Comparison of ENCODE assay signal across 14 mouse cellular contexts in the genomic region with DNA sequence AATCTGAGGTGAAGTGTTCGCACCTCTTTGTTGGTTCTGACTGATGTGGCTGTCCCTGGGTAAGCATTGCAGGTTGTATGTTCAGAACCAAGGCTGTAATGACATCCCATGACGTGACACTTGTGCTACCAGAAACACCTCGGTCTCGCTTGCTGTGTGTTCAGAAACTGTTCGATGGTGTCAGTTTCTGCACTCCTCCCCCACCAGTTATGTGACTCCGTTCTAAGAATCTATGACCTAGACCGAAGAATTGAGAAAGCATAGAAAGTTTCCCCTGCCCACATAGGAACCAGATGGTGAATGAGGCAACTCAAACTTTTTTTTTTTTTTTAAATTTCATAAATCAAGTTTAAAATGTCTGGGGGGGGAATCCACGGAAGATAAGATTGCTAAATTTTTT. TPM values are rescaled to one million over a fixed set of nuclear protein-coding genes. Genes with fewer than 3 reads are reported as not detected.
DNase-seq lines count a peak whose midpoint lies in the region; ATAC-seq and TF ChIP-seq lines count a peak whose summit lies in the region.
"Had no signal": no experiment of that assay in that cellular context is flagged by ENCODE, and none has a peak within 500 bp of the region (broad histone marks: within the 10 kb centered on the region; RNA-seq: fewer than 3 reads in every experiment).

No protein-coding gene starts in this region.

- TF ChIP-seq CTCF in stomach, postnatal 0 days (IDR thresholded peaks at IDR 0.05; ENCODE audit: low read depth) = no peak

- no peak for DNase-seq in stomach, postnatal 0 days (ENCODE audit: low spot score)
- peak; percentile 6 for DNase-seq in splenic B cell, adult 2 months (ENCODE audit: low read depth, low spot score)
- DNase-seq in right cerebral cortex, adult 18-20 months = no peak
- DNase-seq in B cell, adult 2 months = no peak
- DNase-seq: adrenal gland, postnatal 14 days; cerebellum, adult 18-20 months; layer of hippocampus, postnatal 36 days; right cerebral cortex, postnatal 14 days had no signal

- H3K27me3 ChIP-seq in heart, embryonic 15.5 days = no peaks in the 10 kb centered on the region
- no peaks in the 10 kb centered on the region for H3K27me3 ChIP-seq in heart, embryonic 12.5 days (replicated peaks)
- H3K27me3 ChIP-seq in stomach, embryonic 16.5 days (ENCODE audit: control insufficient read depth, insufficient read depth, low read length) = no peaks in the 10 kb centered on the region
- no peaks in the 10 kb centered on the region for H3K27me3 ChIP-seq in stomach, postnatal 0 days (ENCODE audit: control insufficient read depth, insufficient read depth, low read length)
- no peaks in the 10 kb centered on the region for H3K27me3 ChIP-seq in splenic B cell, adult 2 months (ENCODE audit: control insufficient read depth, insufficient read depth, low read length, poor library complexity, severe bottlenecking)

- no peak for ATAC-seq in heart, embryonic 15.5 days (replicated peaks; ENCODE audit: insufficient number of reproducible peaks, insufficient read depth, low FRiP score, low read depth)
- no peak for ATAC-seq in heart, embryonic 12.5 days (ENCODE audit: insufficient number of reproducible peaks, low FRiP score)
- no peak for ATAC-seq in stomach, embryonic 16.5 days (ENCODE audit: insufficient read depth, low FRiP score)
- no peak for ATAC-seq in stomach, postnatal 0 days (ENCODE audit: low FRiP score, low TSS enrichment)
- ATAC-seq in hematopoietic stem cell, adult 5-6 weeks (replicated peaks in 1 of 2; ENCODE audit: insufficient read depth in 1 of 2, low FRiP score in 2 of 2, low TSS enrichment in 1 of 2, low read depth in 1 of 2, poor library complexity in 2 of 2, severe bottlenecking in 2 of 2) = peak; percentile 70 to 74; a peak in 3 of 4 replicates
- ATAC-seq: hindbrain, embryonic 16.5 days; Patski had no signal

- H3K9me3 ChIP-seq in heart, embryonic 15.5 days (replicated peaks) = no peaks in the 10 kb centered on the region
- no peaks in the 10 kb centered on the region for H3K9me3 ChIP-seq in heart, embryonic 12.5 days (replicated peaks)
- 0 out of 2 replicates have a peak, but pooled peaks cover 1% of the 10 kb centered on the region for H3K9me3 ChIP-seq in stomach, embryonic 16.5 days (replicated peaks; ENCODE audit: control insufficient read depth, low read length)
- no peaks in the 10 kb centered on the region for H3K9me3 ChIP-seq in stomach, postnatal 0 days (ENCODE audit: control insufficient read depth, low read length)

- H3K4me2 ChIP-seq in heart, embryonic 15.5 days = no peak overlapping the region
- no peak overlapping the region for H3K4me2 ChIP-seq in heart, embryonic 12.5 days
- 0 out of 2 replicates have a peak overlapping the region, but pooled peaks have one; percentile 19 for H3K4me2 ChIP-seq in stomach, embryonic 16.5 days (ENCODE audit: low read depth, low read length)
- H3K4me2 ChIP-seq in stomach, postnatal 0 days (replicated peaks; ENCODE audit: low read depth) = no peak overlapping the region

- no peak overlapping the region for H3K4me3 ChIP-seq in heart, embryonic 15.5 days
- no peak overlapping the region for H3K4me3 ChIP-seq in heart, embryonic 12.5 days
- no peak overlapping the region for H3K4me3 ChIP-seq in stomach, embryonic 16.5 days (replicated peaks; ENCODE audit: low read length)
- H3K4me3 ChIP-seq in stomach, postnatal 0 days (ENCODE audit: low read depth, low read length) = no peak overlapping the region

- peaks cover 60% of the 10 kb centered on the region for H3K4me1 ChIP-seq in heart, embryonic 15.5 days (replicated peaks)
- H3K4me1 ChIP-seq in heart, embryonic 12.5 days (replicated peaks) = peaks cover 60% of the 10 kb centered on the region
- H3K4me1 ChIP-seq in stomach, embryonic 16.5 days (ENCODE audit: control insufficient read depth, insufficient read depth, low read length) = peaks cover 8% of the 10 kb centered on the region; the same call in 1 of the 2 replicates
- H3K4me1 ChIP-seq in stomach, postnatal 0 days (replicated peaks; ENCODE audit: control insufficient read depth, insufficient read depth) = no peaks in the 10 kb centered on the region

- peak overlapping the region; percentile 70; the same call in 1 of the 2 replicates for H3K27ac ChIP-seq in heart, embryonic 15.5 days
- no peak overlapping the region for H3K27ac ChIP-seq in heart, embryonic 12.5 days (ENCODE audit: poor library complexity, severe bottlenecking)
- H3K27ac ChIP-seq in stomach, embryonic 16.5 days (ENCODE audit: low read length) = no peak overlapping the region
- H3K27ac ChIP-seq in stomach, postnatal 0 days (replicated peaks) = no peak overlapping the region

- no peak overlapping the region for H3K9ac ChIP-seq in heart, embryonic 15.5 days
- H3K9ac ChIP-seq in heart, embryonic 12.5 days = no peak overlapping the region
- no peak overlapping the region for H3K9ac ChIP-seq in stomach, embryonic 16.5 days (ENCODE audit: low read length)
- no peak overlapping the region for H3K9ac ChIP-seq in stomach, postnatal 0 days (ENCODE audit: low read length)

- 79% methylated on average over 8 of the region's 8 CpGs for WGBS in heart, embryonic 15.5 days
- WGBS in heart, embryonic 12.5 days = 82% methylated on average over 8 of the region's 8 CpGs
- 76% methylated on average over 8 of the region's 8 CpGs for WGBS in stomach, embryonic 16.5 days
- 81% methylated on average over 8 of the region's 8 CpGs for WGBS in stomach, postnatal 0 days

- TF ChIP-seq EP300 in stomach, postnatal 0 days (optimal IDR thresholded peaks at IDR 0.05) = no peak

- peaks cover 4% of the 10 kb centered on the region; the same call in 1 of the 2 replicates for H3K36me3 ChIP-seq in heart, embryonic 15.5 days
- peaks cover 5% of the 10 kb centered on the region for H3K36me3 ChIP-seq in heart, embryonic 12.5 days
- no peaks in the 10 kb centered on the region for H3K36me3 ChIP-seq in stomach, embryonic 16.5 days (ENCODE audit: control insufficient read depth, insufficient read depth, low read length)
- H3K36me3 ChIP-seq in stomach, postnatal 0 days (ENCODE audit: control insufficient read depth, insufficient read depth, low read length) = no peaks in the 10 kb centered on the region
- H3K36me3 ChIP-seq in splenic B cell, adult 2 months (ENCODE audit: control insufficient read depth, insufficient read depth, low read length, poor library complexity, severe bottlenecking) = no peaks in the 10 kb centered on the region

RNA-seq across cellular contexts. Expression of gene Arhgap31, which starts 34.2 kb away (rescaled TPM):
- 36.1 and 36.5 TPM in 2 replicates for polyA plus RNA-seq in heart, embryonic 15.5 days (2015; fragmentation: Nextera tagmentation; extraction: Ambion mirVana)
- polyA plus RNA-seq in heart, embryonic 12.5 days (2016; fragmentation: Nextera tagmentation; extraction: Ambion mirVana) = 43.1 and 47.7 TPM in 2 replicates
- polyA plus RNA-seq in stomach, embryonic 16.5 days (2015; fragmentation: Nextera tagmentation; extraction: Ambion mirVana) = 8.8 and 10.9 TPM in 2 replicates
- 3.1 and 3.4 TPM in 2 replicates for polyA plus RNA-seq in stomach, postnatal 0 days (2015; fragmentation: Nextera tagmentation; extraction: Ambion mirVana)
- total RNA-seq in hematopoietic stem cell, adult 5-6 weeks (2017) = 4.7 and 5.4 TPM in 2 replicates

Comparison
In these comparisons a context has a peak if more than half of its experiments do, and no peak if none do; other contexts are left out.
1. ATAC-seq: peak in hematopoietic stem cell, adult 5-6 weeks (2 of 2); none in heart, embryonic 15.5 days (single experiment), heart, embryonic 12.5 days (single experiment), stomach, embryonic 16.5 days (single experiment) and stomach, postnatal 0 days (single experiment).